Mouse (Mus musculus): ENCODE measurements around the gene Zfp868. TPM values are rescaled to one million over a fixed set of nuclear protein-coding genes. Genes with fewer than 3 reads are reported as not detected.
"Not testable (repeated sequence)": the region's sequence is repeated elsewhere in the genome, so short reads cannot be mapped to it uniquely, and the experiment has no call there.

Gene Zfp868
- polyA plus RNA-seq (2015; fragmentation: Nextera tagmentation; extraction: Ambion mirVana): 13.7 and 14.2 TPM in 2 replicates

GRCm38 (mm10) chr8:69625095-69625789 lies at the start of gene Zfp868:
TSS of gene Zfp868 (minus strand) at chr8:69625548.
- Histone ChIP-seq H3K9me3 (replicated peaks) (no peaks in the 10 kb centered on the region), H3K9ac (peak within 1 kb of the TSS; percentile 97), H3K36me3 (no peaks in the 10 kb centered on the region), H3K4me2 (peak within 1 kb of the TSS; percentile 64), H3K4me1 (replicated peaks) (peaks cover 13% of the 10 kb centered on the region), H3K4me3 (peak within 1 kb of the TSS; percentile 93), H3K27me3 (no peaks in the 10 kb centered on the region), H3K27ac (peak within 1 kb of the TSS; percentile 99)
- ATAC-seq (replicated peaks; ENCODE audit: insufficient number of reproducible peaks, insufficient read depth, low FRiP score, low read depth): peak; percentile 100
- WGBS: under 1% methylated on average over 37 of the region's 41 CpGs

- H3K36me3 ChIP-seq: peaks cover 19% of the 10 kb centered on the region
- ATAC-seq (replicated peaks; ENCODE audit: insufficient number of reproducible peaks, insufficient read depth, low FRiP score, low read depth); H3K4me3 ChIP-seq; H3K9me3 ChIP-seq (replicated peaks); H3K4me1 ChIP-seq (replicated peaks); H3K27ac ChIP-seq; H3K9ac ChIP-seq; H3K27me3 ChIP-seq; H3K4me2 ChIP-seq: not testable (repeated sequence)
- WGBS: 79% methylated on average over 2 of the region's 2 CpGs
These were observed 39.7 kb upstream of the Zfp868 start for GRCm38 (mm10) chr8:69665051-69665450.

GRCm38 (mm10) chr8:69661294-69661693 lies 35.9 kb upstream of the Zfp868 start:
- H3K9ac ChIP-seq: no peak overlapping the region
- no peak for ATAC-seq (replicated peaks; ENCODE audit: insufficient number of reproducible peaks, insufficient read depth, low FRiP score, low read depth)

GRCm38 (mm10) chr8:69654358-69654981 lies 29.1 kb upstream of the Zfp868 start, which contains the start of gene Zfp964:
TSS of gene Zfp964 (plus strand) at chr8:69654479.
- H3K9ac ChIP-seq: peak within 1 kb of the TSS; percentile 83
- peak within 1 kb of the TSS; percentile 95 for H3K27ac ChIP-seq
- H3K4me2 ChIP-seq: peak within 1 kb of the TSS; percentile 97
- no peaks in the 10 kb centered on the region for H3K36me3 ChIP-seq
- peak within 1 kb of the TSS; percentile 81 for H3K4me3 ChIP-seq
- peaks cover 8% of the 10 kb centered on the region; the same call in 1 of the 2 replicates for H3K4me1 ChIP-seq (replicated peaks)
- ATAC-seq (replicated peaks; ENCODE audit: insufficient number of reproducible peaks, insufficient read depth, low FRiP score, low read depth): peak; percentile 99
- no peaks in the 10 kb centered on the region for H3K9me3 ChIP-seq (replicated peaks)
- under 1% methylated on average over 55 of the region's 55 CpGs for WGBS
- no peaks in the 10 kb centered on the region for H3K27me3 ChIP-seq

More at GRCm38 (mm10) chr8:69661294-69661693, 35.9 kb upstream of the Zfp868 start:
- Histone ChIP-seq H3K36me3 (peaks cover 19% of the 10 kb centered on the region), H3K9me3 (replicated peaks) (no peaks in the 10 kb centered on the region), H3K4me3 (no peak overlapping the region), H3K27me3 (no peaks in the 10 kb centered on the region), H3K4me2 (no peak overlapping the region), H3K4me1 (replicated peaks) (no peaks in the 10 kb centered on the region), H3K27ac (no peak overlapping the region)

GRCm38 (mm10) chr8:69653808-69654357 lies 28.5 kb upstream of the Zfp868 start:
- Histone ChIP-seq H3K9ac (peak overlapping the region; percentile 83), H3K4me2 (peak overlapping the region; percentile 97), H3K36me3 (no peaks in the 10 kb centered on the region), H3K27ac (peak overlapping the region; percentile 95; the same call in 1 of the 2 replicates), H3K9me3 (replicated peaks) (no peaks in the 10 kb centered on the region), H3K27me3 (no peaks in the 10 kb centered on the region), H3K4me1 (replicated peaks) (peaks cover 8% of the 10 kb centered on the region; the same call in 1 of the 2 replicates), H3K4me3 (peak overlapping the region; percentile 81)
- no peak for ATAC-seq (replicated peaks; ENCODE audit: insufficient number of reproducible peaks, insufficient read depth, low FRiP score, low read depth)
- WGBS: 42% methylated on average over 10 of the region's 10 CpGs

GRCm38 (mm10) chr8:69618078-69618477 lies 7.3 kb downstream of the Zfp868 start:
- Histone ChIP-seq H3K9ac (no peak overlapping the region), H3K9me3 (replicated peaks) (no peaks in the 10 kb centered on the region), H3K4me2 (no peak overlapping the region), H3K4me3 (no peak overlapping the region), H3K27me3 (no peaks in the 10 kb centered on the region), H3K27ac (no peak overlapping the region), H3K36me3 (peaks cover 19% of the 10 kb centered on the region), H3K4me1 (replicated peaks) (no peaks in the 10 kb centered on the region)
- ATAC-seq (replicated peaks; ENCODE audit: insufficient number of reproducible peaks, insufficient read depth, low FRiP score, low read depth): no peak
- WGBS: 81% methylated on average over 1 of the region's 1 CpGs

GRCm38 (mm10) chr8:69614687-69615086 lies 10.7 kb downstream of the Zfp868 start:
- Histone ChIP-seq H3K27ac (no peak overlapping the region), H3K4me1 (replicated peaks) (no peaks in the 10 kb centered on the region), H3K36me3 (peaks cover 50% of the 10 kb centered on the region), H3K9ac (no peak overlapping the region), H3K4me2 (no peak overlapping the region), H3K27me3 (no peaks in the 10 kb centered on the region), H3K4me3 (no peak overlapping the region), H3K9me3 (replicated peaks) (no peaks in the 10 kb centered on the region)
- no peak for ATAC-seq (replicated peaks; ENCODE audit: insufficient number of reproducible peaks, insufficient read depth, low FRiP score, low read depth)
- 62% methylated on average over 2 of the region's 2 CpGs for WGBS

- not testable (repeated sequence) for H3K4me2 ChIP-seq; H3K27me3 ChIP-seq; H3K9me3 ChIP-seq (replicated peaks); H3K27ac ChIP-seq; H3K4me1 ChIP-seq (replicated peaks); H3K4me3 ChIP-seq; H3K36me3 ChIP-seq; ATAC-seq (replicated peaks; ENCODE audit: insufficient number of reproducible peaks, insufficient read depth, low FRiP score, low read depth); H3K9ac ChIP-seq
- WGBS: 86% methylated on average over 3 of the region's 3 CpGs
These were observed 27.8 kb downstream of the Zfp868 start for GRCm38 (mm10) chr8:69597598-69597997.

- H3K4me3 ChIP-seq: peak overlapping the region; percentile 58
- no peak for ATAC-seq (replicated peaks; ENCODE audit: insufficient number of reproducible peaks, insufficient read depth, low FRiP score, low read depth)
- WGBS: 1% methylated on average over 54 of the region's 54 CpGs
- H3K9me3 ChIP-seq (replicated peaks): no peaks in the 10 kb centered on the region
- peak overlapping the region; percentile 67 for H3K9ac ChIP-seq
- H3K27me3 ChIP-seq: no peaks in the 10 kb centered on the region
- no peaks in the 10 kb centered on the region for H3K36me3 ChIP-seq
- 0 out of 2 replicates have a peak, but pooled peaks cover 6% of the 10 kb centered on the region for H3K4me1 ChIP-seq (replicated peaks)
- H3K27ac ChIP-seq: no peak overlapping the region
- H3K4me2 ChIP-seq: peak overlapping the region; percentile 95
These were observed 40.6 kb downstream of the Zfp868 start for GRCm38 (mm10) chr8:69584611-69585202.

GRCm38 (mm10) chr8:69584201-69584600 lies 41.1 kb downstream of the Zfp868 start:
- H3K9me3 ChIP-seq (replicated peaks); H3K27ac ChIP-seq; H3K36me3 ChIP-seq; ATAC-seq (replicated peaks; ENCODE audit: insufficient number of reproducible peaks, insufficient read depth, low FRiP score, low read depth); H3K27me3 ChIP-seq; H3K4me1 ChIP-seq (replicated peaks): not testable (repeated sequence)
- H3K4me3 ChIP-seq: peak overlapping the region; percentile 58
- 26% methylated on average over 7 of the region's 7 CpGs for WGBS
- H3K4me2 ChIP-seq: peak overlapping the region; percentile 95
- peak overlapping the region; percentile 67 for H3K9ac ChIP-seq
